Mouse (Mus musculus) mouse trophoblast stem cell (cell line): ENCODE results near the gene Fgf5.

Experiments
- in situ Hi-C, 2 experiments: fragments of 300-500 bp; cut with MseI, MboI; formaldehyde crosslinking; loops; 2 replicates in 1 of 2; 3 replicates in 1 of 2; pipeline ENCODE4 v1.15.1; 2025

Gene Fgf5

DNA sequence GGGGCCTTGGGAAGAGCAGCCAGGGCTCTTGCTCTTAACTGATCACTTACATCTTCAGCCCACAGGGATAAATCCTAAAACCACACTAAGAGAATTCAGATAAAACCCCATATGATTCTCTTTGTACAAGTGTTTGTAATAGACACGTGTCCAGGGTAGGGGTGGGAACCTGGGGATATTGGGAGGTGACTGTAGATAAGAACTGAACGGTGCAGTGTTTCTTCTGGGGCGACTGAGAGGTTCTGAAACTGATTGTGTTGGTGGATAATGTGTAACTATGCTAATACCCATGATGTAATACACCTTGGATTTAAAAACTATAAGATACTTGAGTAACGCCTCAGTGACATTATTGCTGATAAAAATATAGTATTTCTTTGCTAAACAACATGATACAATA is 51.7 kb downstream of the Fgf5 start:
- in situ Hi-C loops: no loop called here

DNA sequence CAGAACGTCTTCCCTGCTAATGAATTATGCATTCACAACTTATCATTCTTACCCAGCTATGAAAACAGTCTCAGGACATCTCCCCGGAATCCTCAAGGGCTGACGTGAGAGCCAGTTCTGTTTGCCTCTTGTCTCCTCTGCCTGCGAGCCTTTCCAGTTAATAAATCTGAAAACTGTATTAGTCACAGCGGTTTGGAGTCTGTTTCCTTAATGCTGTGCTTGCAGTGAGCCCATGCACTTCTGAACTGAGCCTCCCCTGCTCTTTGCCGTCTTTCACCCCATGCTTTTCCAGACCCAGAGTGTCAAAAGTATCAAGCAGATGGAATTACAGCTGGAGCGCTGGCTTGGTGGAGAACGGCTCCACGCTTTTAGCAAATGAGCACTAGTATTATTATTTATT is 52.5 kb downstream of the Fgf5 start:
- in situ Hi-C loops: no loop called here

DNA sequence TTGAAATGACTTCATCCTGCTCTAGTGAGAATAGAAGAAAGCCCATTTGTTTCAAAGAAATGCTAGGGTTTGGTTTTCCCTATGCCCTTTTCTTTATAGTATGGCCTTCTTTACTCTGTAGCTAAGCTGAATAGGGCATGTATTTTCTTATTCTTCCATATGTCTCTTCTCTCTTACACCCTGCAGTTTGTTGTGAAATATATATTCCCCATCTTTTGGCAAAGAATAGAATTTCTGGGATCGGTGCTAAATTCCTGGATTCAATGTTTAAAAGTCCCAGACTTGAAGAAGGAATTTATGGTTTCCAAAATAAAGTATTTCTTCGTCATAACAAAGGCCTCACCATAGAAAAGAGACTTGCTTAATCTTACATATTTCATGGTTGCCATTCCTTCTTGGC is 72.6 kb downstream of the Fgf5 start:
- in situ Hi-C loops: loop anchor here in 1 of 2 experiments (10.0 kb wide), 1 partner anchor 142 kb away; no protein-coding TSS in a partner anchor
